Mouse (Mus musculus) ovary, postnatal 10 days (tissue): ENCODE results near the gene BC053393.
"Not testable (repeated sequence)": the region's sequence is repeated elsewhere in the genome, so short reads cannot be mapped to it uniquely, and the experiment has no call there.

Experiments
- DNase-seq: peaks from one replicate; pipeline ENCODE4 v3.0.0; 2022; ENCODE audit warnings: low spot score

The BC053393 gene

DNA sequence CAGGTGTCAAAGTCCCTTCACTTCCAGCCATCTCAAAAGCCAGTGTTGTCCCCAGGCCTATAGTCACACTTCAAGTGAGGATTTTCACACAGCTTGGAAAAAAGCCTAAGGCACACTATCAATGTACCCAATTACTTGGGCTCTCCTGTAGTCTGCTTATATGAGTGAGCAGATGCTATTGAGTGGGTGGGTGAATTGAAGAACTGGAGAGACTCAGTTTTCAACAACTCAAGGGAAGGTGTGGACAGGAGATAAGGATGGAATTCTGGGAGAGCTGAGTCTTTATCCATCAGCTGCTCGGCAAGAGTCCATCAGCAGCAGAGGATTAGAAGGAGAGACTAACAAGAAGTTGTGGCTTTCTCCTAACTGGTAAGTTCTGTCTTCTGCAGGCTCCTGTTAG, at the start of gene BC053393:
Gene BC053393 (plus strand): TSS at position 210 of the 400 bp plus-strand sequence.
- no peak for DNase-seq

DNA sequence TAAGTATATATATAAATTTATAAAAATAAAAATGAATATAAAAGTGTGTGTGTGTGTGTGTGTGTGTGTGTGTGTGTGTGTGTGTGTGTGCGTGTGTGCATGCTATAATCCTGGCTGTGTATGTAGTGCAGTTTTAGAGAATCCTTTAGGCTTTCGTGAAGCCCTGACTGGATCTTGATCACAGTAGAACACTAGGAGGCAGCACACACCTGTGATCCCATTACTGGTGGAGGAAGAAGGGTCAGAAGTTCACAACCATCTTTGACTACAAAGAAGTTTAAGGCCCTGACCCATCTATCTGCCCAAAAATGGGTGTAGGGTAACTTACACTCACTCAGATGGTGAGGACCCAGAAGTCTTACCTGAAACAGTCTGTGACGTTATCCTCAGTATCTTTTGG, 48.6 kb upstream of the BC053393 start:
- DNase-seq: no peak

DNA sequence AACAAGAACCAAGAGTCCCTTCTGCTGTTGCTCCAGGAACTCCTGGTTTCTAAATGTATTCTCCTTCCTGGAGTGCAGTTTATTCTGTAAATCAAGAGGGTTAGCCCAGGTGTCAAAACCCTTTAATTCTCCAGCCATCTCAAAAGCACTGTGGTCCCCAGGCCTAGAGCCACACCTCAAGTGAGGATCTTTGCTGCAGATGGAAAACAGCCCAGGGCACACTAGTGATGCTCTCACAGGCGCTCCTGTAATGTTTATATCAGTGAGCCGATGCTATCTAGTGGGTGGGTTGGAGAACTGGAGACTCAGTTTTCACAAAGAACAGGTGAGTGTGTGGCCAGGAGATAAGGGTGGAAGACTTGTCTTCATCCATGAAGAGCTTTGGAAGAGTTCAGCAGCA, 47.4 kb upstream of the BC053393 start, which contains the start of gene Gm12169:
Gene Gm12169 (plus strand): TSS at position 301 of the 400 bp plus-strand sequence.
- DNase-seq: no peak

DNA sequence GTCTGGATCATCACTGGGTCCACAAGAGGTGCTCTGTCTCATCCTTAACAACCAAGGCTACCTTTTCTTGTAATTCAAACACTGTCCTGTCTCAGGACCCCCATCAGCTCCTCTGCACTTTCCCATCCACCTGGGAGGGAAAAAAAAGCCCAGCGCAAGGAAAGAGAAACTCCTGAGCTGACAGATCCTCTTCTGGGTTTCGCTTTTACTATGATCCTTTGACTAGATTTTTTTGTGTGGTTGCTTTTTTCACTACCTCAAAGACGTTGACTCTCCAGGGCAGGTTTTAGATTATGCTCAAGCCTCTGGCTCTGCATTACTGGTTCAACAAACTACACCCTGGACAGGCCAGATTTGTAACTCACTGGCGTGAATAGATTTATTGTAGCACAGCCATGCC, 41.2 kb upstream of the BC053393 start:
- DNase-seq: no peak

DNA sequence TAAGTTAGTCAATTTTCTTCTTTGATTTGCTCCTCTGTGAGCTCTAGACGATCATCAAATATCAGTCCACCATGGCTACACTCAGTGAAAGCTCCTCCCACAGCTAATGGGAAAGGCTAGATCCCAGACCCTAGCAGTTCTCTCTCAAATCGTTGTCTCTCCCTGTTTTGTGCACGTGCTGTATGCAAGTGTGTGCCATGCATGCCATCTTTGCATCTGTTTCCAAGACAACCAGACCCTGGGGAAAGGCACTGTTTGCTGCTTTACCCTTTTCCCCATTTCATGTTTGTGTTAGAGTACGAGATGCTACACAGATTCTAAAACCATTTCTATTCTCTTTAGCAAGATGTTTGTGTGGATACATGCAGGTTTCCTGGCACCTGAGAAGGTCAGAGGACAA, 34.4 kb upstream of the BC053393 start:
- no peak for DNase-seq

DNA sequence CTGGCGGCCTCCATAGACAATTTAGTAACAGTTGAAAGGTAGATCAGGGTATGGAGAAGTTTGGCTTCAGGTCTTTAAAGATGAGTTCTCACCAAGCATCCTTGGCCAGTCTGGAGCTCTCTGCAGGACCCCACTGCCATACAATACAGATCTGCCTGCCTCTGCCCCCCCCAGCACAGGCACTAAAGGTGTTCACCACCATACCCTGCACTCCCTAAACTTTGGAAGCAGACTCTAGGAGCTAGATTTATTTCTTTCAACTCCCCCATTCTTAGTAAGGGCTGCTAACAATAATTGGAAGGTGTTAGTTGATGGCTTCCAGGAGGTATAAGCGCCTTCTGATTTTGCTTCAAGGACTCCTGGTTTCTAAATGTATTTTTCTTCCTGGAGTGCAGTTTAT, 27.8 kb upstream of the BC053393 start:
- DNase-seq: no peak

DNA sequence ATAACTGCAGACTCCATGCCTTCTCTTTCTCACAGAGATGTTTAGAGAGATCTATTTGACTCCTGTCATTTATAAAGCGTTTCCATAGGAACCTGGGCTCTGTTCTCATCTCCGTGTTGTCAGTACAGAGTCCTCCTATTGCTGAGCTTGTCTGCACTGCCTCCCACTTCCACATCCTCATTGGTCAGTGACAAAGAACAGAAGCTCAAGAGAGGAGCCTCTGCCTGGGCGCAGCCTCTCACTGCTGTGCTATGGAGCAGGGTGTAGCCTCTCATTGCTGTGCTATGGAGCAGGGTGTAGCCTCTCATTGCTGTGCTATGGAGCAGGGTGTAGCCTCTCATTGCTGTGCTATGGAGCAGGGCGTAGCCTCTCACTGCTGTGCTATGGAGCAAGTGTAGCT, 21.6 kb upstream of the BC053393 start:
- no peak for DNase-seq

DNA sequence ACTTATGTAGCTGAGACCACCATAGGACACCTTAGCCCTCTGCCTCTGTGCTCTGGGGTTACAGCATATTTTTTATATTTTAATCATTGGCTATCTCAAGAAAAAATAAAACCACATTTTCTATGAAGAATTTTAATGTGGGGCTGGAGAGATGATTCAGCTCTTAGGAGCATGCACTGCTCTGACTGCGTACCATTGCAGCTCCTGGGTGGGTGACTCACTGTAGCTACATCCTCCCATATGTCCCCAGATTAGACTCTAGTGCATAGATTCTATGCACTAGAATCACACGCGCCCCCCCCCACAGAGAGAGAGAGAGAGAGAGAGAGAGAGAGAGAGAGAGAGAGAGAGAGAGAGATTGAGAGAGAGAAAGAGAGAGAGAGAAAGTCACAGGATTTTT, 18.6 kb upstream of the BC053393 start:
- no peak for DNase-seq

DNA sequence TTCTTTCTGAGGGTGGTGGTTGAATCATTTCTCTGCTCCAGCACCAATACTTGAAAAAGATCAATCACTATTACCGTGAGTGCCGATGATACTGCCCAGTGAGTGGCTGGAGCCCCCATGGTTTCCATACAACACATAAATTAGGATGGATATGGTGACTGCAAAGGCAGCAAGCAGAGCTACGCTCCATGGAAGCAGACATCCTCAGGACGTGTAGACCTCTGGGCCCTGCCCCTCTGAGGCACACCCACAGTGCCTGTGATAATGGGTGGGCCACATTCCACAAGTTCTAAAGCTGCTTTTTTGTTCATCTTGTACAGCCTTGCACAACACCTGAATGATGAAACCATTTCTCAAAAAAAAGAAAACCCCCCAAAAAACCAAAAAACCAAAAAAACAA, 10.2 kb upstream of the BC053393 start:
- DNase-seq: no peak

DNA sequence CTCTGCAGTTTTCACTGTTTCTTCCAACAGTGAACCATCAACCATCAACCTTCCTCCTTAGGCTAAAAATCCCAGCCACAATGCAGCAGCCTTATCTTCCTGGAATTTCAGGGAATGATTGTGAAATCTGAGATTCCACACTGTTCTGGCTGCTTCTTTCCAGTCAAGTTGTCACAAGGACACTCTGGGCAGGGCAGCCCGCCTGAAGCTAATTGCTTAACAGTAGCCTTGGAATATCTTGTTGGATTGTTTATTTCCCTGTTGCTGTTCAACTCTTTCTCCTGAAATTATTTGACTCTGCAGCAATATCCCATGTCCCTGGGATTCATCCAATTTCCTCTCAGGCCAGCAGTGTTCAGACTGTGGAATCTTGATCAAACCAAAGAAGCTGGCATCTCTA, 6.7 kb upstream of the BC053393 start:
- DNase-seq: no peak

DNA sequence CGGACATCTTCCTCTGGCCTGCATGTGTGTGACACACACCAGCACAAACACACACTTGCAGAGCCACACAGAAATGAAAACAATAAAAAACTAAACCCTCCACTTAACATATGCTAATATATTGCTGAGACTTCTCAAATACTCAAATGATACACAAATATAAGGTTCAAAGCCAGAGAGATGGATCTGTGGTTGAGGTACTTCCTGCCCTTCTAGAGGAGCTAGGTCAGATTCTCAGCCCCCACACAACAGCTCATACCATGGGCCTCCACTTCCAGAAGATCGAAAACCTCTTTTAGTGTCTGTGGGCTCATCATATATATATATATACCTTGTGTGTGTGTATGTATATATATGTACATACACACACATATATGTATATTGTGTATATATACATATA, 5.4 kb upstream of the BC053393 start:
- no peak for DNase-seq

DNA sequence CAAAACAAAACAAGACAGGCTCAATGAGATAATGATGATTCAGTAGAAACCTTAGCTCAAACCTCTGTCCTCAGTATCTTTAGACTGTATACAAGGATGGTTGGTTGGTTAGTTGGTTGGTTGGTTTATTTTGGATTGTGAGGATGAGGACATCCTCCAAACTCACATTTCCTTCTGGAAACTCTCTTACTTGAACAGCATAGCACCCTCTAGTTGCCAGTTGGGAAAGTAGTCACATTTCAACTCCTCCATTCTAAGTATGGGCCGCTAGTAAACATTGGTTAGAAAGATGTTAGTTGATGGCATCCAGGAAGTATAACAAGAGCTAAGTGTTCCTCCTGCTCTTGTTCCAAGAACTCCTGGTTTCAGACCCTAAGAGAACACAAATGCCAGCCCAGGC, 2.2 kb upstream of the BC053393 start:
- no peak for DNase-seq

DNA sequence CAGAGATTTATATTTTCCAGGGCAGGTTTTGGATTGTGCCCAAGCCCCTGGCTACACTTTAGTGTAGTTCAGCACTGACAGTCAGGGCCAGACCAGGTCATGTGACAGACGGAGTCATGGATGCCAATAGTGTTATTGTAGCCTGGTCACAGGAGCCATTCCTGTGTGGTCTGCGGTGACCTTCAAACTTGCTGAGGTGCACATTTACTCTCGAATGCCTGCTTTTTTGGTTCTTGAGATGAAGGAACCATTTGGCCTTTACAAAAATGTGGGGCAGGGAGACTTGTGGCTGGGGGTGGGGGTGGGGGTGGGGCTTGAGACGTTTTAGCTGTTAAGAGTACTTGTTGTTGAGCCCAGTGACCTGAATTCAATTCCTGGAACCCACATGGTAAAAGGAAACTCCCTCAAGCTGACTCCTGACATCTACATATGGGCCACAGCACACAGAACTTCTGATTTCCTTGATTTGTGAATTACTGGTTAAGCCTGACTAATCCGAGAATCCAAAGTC, 7.5 kb downstream of the BC053393 start:
- no peak for DNase-seq

DNA sequence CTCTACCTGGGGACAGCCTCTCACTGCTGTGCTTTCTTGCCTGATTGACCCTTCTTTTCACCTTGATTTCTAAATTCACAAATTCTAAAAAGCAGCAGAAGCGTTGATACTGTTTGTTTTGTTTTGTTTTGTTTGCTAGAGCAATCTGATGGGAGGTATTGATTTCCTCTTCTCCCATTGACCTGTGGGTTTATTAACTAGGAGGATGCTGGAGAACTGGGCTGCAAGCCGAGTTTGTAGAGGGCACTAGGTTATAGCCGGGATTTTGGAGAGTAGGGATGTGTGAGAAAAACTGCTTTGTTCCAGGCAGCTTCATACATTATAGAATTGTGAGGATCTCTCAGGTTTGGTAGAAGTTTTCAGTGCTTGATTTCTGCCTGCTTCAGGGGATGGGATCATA, 9.1 kb downstream of the BC053393 start:
- no peak for DNase-seq

DNA sequence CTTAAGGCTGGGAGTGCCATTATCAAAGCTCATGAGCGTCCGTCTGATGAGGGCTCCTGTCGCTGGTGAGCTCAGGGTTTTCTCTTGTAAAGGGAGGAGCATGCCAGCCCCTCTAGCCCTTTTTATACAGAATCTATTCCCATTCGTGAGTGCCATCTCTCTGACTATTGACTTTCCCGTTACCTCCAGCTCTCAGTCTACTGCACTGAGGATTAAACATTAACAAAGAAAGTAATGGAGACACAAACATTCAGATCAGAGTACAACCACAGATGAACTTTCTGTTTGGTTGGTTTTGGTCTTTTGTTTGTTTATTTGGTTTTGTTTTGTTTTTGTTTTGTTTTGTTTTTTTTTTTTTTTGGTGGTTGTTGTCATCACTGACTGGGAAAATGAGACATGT, 11.4 kb downstream of the BC053393 start:
- DNase-seq: no peak

DNA sequence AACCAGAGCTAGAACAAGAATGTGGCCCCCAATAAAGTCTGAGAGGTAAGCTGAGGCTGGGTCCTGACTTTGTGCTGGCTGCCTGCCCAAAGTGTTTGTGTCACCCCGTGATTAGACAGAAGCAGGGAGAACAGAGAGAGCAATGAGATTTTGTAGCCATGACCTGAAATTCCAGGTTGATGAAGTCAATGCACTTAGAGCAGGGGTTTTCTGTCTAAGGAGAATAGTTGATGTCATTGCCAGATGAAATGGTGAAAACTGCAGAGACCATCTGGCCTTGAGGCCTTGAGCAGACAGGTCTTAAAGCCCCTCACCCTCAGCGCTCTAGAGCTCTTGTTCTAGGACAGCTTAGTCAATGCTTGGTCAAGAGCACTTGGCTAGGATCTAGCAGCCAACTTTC, 21.1 kb downstream of the BC053393 start:
- no peak for DNase-seq

DNA sequence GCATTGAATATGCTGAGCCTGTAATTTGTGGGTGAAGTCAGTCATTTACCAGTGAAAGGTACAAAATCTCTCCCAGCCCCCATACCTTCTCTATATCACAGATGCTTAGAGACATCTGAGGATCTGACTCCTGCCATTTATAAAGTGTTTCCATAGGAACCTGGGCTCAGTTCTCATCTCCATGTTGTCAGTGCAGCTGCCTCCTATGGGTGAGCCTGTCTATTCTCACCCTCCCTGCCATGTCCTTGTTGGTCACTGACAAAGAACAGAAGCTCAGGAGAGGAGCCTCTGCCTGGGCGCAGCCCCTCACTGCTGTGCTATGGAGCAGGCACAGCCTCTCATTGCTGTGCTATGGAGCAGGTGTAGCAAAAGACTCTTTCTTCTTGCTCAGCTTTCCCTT, 48.6 kb downstream of the BC053393 start:
- DNase-seq: no peak

DNA sequence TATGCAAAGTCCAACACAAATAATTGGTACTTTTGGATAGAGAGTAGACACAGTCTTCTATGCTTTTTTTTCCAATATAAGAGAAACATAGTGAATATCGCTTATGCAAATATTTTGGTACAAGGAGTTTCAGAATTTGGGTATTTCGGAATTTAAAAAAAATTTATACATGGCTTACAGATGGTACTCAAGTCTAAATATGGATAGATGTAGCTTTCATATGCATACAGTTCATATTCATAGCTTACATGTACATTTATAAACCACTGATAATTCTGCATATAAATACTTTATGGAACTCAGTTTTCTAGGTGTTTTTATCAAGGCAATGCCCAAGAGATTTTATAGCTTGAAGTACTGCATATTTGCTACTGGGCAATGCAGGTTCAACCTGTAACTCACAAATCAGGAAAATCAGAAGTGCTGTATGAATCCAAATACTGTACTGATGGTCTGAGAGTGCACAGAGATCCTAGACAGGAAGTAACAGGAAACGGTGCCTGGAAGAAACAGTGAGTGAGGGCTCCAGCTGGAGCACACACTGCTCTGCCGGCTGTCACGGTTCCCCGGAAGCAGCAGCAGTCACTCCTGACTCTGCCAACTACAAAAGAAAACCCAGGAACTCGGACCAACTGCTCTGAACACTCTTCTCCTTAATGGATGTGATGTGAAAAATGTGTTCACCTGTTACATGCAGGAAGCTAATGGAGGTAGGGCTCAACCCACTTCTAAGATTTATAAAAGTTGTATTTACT, 49.3 kb downstream of the BC053393 start:
- DNase-seq: no peak

DNA sequence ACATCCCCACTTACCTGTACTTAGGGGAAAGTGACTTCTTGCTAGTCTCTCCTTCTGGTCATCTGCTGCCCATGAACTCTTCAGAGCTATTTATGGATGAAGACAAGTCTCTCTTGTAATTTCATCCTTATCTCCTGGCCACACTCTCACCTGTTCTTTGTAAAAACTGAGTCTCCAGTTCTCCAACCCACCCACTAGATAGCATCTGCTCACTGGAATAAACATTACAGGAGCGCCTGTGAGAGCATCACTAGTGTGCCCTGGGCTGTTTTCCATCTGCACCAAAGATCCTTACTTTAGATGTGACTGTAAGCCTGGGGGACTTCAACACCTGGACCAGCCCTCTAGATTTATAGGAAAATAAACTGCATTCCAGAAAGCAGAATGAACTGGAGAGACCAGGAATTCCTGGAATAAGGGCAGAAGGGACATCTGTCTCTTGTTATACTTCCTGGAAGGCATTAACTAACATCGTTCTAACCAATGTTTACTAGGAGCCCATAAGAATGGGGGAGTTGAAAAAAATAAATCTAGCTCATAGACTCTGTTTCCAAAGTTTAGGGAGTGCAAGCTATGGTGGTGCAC, 58.0 kb downstream of the BC053393 start, which contains the start of gene Dppa1:
Gene Dppa1 (minus strand): TSS at position 51 of the 585 bp plus-strand sequence.
- no peak for DNase-seq

DNA sequence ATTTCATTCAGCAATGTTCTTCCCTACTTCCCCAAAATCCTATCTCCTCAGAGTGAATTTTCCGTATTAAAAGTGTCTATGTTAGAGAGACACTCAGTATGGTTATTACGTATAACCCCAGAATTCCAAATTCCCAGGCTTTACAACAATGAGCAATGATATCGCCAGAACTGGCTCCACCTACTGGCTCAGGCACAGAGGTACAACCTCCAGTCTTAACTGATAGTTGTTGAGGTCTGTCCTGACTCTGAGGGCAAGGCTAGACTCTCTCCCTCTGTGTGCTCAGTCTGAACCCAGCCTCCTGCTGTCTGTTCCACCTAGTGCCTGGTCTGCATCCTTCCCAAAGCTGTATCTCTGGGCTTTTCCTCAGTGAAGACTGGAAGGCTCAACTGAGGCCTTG, 60.3 kb downstream of the BC053393 start:
- DNase-seq: no peak

DNA sequence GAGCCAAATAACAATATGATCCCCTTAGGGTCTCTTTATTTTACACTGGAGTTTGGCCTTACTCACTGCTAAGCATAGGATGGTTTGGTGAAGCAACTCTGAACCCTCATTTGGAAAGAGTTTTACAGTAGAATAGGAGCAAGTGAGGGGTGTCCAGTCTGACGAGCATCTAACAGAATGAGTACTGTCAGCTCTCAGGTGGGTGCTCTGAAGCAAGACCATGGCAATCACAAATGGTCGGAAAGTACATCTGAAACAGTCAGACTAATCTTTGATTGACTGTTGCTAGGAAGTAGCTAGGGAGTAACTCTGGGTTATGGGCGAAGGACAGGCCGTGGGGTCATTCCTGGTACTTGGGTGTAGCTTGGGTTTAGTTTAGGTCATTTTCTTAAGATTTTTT, 64.2 kb downstream of the BC053393 start:
- not testable (repeated sequence) for DNase-seq

DNA sequence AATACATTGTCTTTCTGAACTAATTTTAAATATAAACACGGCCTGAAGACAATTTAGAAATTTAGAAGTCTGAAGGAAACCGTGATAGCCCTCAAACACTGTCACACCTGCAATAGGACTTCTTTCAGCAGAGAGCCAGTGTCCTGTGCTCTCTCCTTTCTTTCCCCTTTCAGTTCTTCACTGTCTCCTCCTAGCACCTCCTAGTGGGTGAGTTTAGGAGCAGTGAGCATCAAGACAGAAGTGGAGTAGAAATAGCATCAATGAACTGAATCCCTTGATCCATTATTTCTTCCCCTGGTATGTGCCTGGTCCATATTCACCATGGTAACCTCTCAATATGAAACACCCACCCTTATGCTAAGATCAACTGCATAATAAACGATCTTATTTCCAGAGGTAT, 65.2 kb downstream of the BC053393 start:
- no peak for DNase-seq
